Mouse (Mus musculus): ENCODE results near the gene Map1a.

GRCm38 (mm10) chr2:121295608-121296571 lies 6.5 kb downstream of the Map1a start:
- TF ChIP-seq CTCF (IDR thresholded peaks at IDR 0.05; ENCODE audit: control insufficient read depth, insufficient read depth, insufficient read length) (no peak), USF1 (IDR thresholded peaks at IDR 0.05; ENCODE audit: low read depth) (no peak), CEBPB (IDR thresholded peaks at IDR 0.05; ENCODE audit: low read depth) (no peak), MYOD1 (IDR thresholded peaks at IDR 0.05; ENCODE audit: control insufficient read depth, insufficient read length, low read depth) (no peak), MYOG (IDR thresholded peaks at IDR 0.05; ENCODE audit: control insufficient read depth, extremely low read depth, insufficient read length) (no peak), FOSL1 (IDR thresholded peaks at IDR 0.05; ENCODE audit: insufficient read depth, low read length, poor library complexity, severe bottlenecking) (no peak), MAX (IDR thresholded peaks at IDR 0.05) (no peak)

Measured in C2C12 (cell line).